Mouse (Mus musculus): Measurements from ENCODE around the gene Kdelr2.

DNA sequence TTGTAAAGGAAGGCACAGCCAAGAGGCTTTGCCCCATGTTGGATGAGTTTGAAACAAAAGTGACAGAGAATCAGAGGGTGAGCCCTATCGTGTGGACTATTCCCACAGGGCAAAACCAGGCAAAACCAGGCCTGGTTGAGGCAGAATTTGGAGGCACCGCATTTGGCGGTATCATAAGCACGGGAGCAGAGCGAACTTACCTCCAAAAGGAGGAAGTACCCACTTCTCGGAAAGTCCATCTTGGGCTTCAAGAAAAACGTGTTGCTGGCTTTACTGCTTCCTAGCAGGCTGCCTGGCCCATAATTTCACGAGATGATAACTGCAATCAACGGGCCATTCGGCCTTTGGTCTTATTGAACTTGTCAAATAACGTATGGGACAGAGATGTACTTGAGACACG lies 38.1 kb downstream of the Kdelr2 start:
- no peak for TF ChIP-seq CTCF (IDR thresholded peaks at IDR 0.05; ENCODE audit: low read depth)
- no peak for TF ChIP-seq EP300 (optimal IDR thresholded peaks at IDR 0.05)
